Mouse (Mus musculus) adrenal gland, adult 10 weeks (tissue): ENCODE measurements around the gene March9. TPM values are rescaled to one million over a fixed set of nuclear protein-coding genes. Genes with fewer than 3 reads are reported as not detected.

Source experiments
- polyA plus RNA-seq: library from polyadenylated mRNA; stranded (reverse); fragments of 350-450 nt; fragmentation: Illumina TruSeq; extraction: RNeasy Lipid Tissue Mini Kit (QIAGEN cat#74804); gene quantifications from one replicate; pipeline ENCODE4 v1.2.3, GENCODE M21; 2014; ENCODE audit warnings: low read depth, low replicate concordance

March9 gene
- 2.4 TPM for polyA plus RNA-seq

GRCm38 (mm10) chr10:127059968-127060916, at the start of gene March9:
March9 (minus strand) TSS chr10:127060184.

GRCm38 (mm10) chr10:127075080-127075479, 15.1 kb upstream of the March9 start, which contains the start of gene Agap2:
Agap2 (plus strand) TSS chr10:127075284.

GRCm38 (mm10) chr10:127070190-127071121, 10.5 kb upstream of the March9 start, which contains the start of gene Tspan31:
Tspan31 (minus strand) TSS chr10:127070264.

GRCm38 (mm10) chr10:127063239-127063872, 3.4 kb upstream of the March9 start, which contains the start of gene Cdk4:
Cdk4 (plus strand) TSS chr10:127063534.

GRCm38 (mm10) chr10:127047954-127048353, 12.0 kb downstream of the March9 start, which contains the start of gene Cyp27b1:
Cyp27b1 (plus strand) TSS chr10:127048250.

GRCm38 (mm10) chr10:127041274-127041766, 18.7 kb downstream of the March9 start, which contains the start of the genes Mettl1 and Eef1akmt3:
Mettl1 (plus strand) TSS chr10:127041414.
Eef1akmt3 (minus strand) TSS chr10:127041513.

GRCm38 (mm10) chr10:127030336-127031296, 29.4 kb downstream of the March9 start, which contains the start of gene Tsfm:
Tsfm (minus strand) TSS chr10:127030840.

Other genes starting within 250 kb of the March9 start
- 2.7 TPM for gene Atp23, start 158.8 kb downstream of the March9 start, polyA plus RNA-seq
- 27.4 TPM for gene Ctdsp2, start 81.5 kb downstream of the March9 start, polyA plus RNA-seq
- gene Avil, start 59.5 kb downstream of the March9 start, polyA plus RNA-seq = not detected
- 13.6 TPM for gene Tsfm, start 29.3 kb downstream of the March9 start, polyA plus RNA-seq
- 5.9 TPM for gene Mettl1, start 18.8 kb downstream of the March9 start, polyA plus RNA-seq
- 0.29 TPM for gene Eef1akmt3, start 18.7 kb downstream of the March9 start, polyA plus RNA-seq
- not detected for gene Cyp27b1, start 11.9 kb downstream of the March9 start, polyA plus RNA-seq
- gene Cdk4, start 3.4 kb upstream of the March9 start, polyA plus RNA-seq = 24.3 TPM
- gene Tspan31, start 10.1 kb upstream of the March9 start, polyA plus RNA-seq = 92.2 TPM
- 0.35 TPM for gene Agap2, start 15.1 kb upstream of the March9 start, polyA plus RNA-seq
- 15.0 TPM for gene Os9, start 60.9 kb upstream of the March9 start, polyA plus RNA-seq
- 0.47 TPM for gene B4galnt1, start 105.0 kb upstream of the March9 start, polyA plus RNA-seq
- gene Slc26a10, start 120.5 kb upstream of the March9 start, polyA plus RNA-seq = not detected
- 8.0 TPM for gene Arhgef25, start 129.9 kb upstream of the March9 start, polyA plus RNA-seq
- gene Dtx3, start 135.5 kb upstream of the March9 start, polyA plus RNA-seq = 3.6 TPM
- gene Pip4k2c, start 151.4 kb upstream of the March9 start, polyA plus RNA-seq = 18.3 TPM
- 1.8 TPM for gene Kif5a, start 203.2 kb upstream of the March9 start, polyA plus RNA-seq
- gene Dctn2, start 206.2 kb upstream of the March9 start, polyA plus RNA-seq = 26.5 TPM
- 2.2 TPM for gene Mbd6, start 228.8 kb upstream of the March9 start, polyA plus RNA-seq